Mouse (Mus musculus) hindlimb bud, embryonic 11.5 days (tissue): ENCODE measurements at regions not wholly inside any gene's neighbourhood (a gene's known extent, or its start where the extent isn't known, plus 50 kb on each side); places are given as distances from the start of the nearest gene placed in this dataset.

Experiments used
- DNase-seq: peaks from one replicate; pipeline ENCODE4 v3.0.0-alpha.2; 2012; ENCODE audit warnings: low read depth, low spot score; ENCODE audit errors: extremely low spot score

DNA sequence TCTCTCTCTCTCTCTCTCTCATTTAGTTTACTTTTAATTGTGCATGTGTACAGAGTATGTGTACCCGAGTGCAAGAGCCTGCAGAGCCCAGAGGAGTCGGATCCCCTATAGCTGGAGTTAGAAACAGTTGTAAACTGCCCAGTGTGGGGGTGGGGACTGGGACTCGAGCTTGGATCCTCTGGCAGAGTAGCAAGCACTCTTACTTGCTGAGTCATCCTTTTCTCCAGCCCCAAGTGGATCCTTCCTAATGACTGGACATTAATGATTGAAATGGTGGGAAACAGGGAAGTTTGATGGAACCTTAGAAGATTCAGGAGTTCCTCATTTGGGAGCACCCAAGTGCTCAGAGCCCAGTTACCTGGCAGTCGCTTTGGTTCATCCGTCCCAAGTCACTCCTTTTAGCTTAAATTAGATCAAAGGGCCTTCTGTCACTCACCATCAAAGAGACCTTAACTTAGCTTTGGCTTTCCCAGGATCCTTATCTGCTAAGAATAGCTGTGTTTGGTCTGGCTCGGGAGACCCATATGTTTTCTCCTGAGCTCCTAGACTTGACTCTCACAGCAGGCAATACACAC lies 170.3 kb upstream of the Jmjd1c start:
- DNase-seq = no peak

DNA sequence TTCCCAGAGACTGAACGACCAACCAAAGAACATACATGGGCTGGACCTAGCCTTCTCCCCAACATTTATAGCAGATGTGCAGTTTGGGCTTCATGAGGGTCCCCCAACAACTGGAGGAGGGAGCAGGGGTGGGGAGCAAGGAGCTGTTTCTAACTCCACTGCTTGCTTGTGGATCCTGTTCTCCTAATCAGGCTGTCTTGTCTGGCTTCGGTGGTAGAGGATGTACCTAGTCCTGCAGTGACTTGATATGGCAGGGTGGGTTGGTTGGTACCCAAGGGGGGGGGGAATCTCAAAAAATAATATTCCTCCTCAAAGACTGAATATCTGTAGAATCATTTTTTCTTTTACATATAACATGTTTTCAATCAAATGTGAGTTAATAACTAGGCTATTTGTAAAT lies 168.3 kb upstream of the Jmjd1c start:
- no peak for DNase-seq

DNA sequence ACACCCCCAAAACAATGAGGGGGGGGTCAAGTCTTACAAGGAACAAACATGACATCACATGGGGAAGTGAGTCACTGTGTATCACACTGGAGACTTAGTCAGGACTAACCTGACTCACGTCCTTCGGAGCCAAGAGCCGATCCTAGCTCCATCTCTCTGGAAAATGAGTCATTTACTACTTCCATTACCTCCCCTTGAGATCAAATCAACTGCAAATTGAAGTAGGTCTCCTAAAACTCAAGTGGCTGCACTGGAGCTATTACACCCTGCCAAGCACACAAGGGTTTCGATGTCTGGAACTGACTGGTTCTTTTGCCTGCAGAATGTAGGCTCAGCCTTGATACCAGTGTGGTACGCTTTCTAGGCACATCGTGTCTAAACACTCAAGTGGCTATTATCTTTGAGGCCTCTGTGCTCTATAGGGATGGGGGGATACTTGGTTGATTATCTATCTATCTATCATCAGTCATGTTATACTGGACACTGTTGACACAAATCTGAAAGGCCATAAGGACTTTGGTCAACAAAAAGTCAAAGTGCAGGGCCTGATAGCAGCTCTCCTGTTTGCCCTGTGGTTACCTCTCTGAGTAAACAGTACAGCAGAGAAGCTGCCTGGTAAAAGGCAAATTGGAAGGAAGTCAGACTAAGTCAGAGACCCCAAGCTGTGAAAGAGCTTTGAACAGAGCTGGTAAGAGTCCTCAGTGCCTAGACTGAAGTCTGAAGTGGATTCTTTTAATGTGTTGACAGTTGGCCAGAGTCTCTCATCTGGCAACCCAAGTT lies 167.5 kb upstream of the Jmjd1c start:
- no peak for DNase-seq

DNA sequence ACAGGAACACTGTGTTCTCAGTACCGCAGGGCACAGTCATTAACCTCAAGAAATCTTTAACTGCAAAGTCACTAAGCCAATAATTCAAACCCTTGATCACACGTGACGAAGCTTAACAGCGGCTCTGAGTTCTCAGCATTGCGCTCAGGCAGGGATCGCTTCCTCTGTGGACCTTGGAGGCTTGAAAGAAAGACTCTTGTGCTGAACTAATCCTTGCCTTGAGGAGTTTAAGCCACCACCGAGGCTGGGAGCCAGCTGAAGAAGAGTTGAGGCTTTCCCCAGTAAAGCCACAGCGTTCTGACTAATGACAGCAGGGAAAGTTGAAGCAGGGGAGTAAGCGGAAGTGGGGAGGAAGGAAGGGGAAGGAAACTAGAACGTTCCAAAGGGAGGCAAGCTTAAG lies 165.4 kb upstream of the Jmjd1c start:
- no peak for DNase-seq

DNA sequence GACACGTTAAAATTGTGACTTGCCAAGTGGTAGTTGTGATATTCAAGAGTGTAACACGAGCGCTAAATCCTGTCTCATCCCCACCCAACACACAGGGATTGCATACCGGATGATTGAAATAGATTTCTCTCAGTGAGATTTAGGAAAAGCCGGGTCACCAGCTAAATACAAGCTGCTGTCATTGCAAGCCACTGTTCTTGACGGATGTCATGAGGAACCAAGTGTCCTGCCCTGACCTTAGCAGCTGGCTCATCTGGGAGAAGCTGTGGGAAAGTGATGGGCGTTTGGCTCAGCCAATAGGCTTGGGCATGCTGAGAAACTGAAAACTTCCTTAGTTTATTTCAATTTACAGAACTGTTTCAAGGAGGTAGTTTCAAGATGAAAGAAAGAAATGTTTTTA lies 164.4 kb upstream of the Jmjd1c start:
- DNase-seq = no peak

DNA sequence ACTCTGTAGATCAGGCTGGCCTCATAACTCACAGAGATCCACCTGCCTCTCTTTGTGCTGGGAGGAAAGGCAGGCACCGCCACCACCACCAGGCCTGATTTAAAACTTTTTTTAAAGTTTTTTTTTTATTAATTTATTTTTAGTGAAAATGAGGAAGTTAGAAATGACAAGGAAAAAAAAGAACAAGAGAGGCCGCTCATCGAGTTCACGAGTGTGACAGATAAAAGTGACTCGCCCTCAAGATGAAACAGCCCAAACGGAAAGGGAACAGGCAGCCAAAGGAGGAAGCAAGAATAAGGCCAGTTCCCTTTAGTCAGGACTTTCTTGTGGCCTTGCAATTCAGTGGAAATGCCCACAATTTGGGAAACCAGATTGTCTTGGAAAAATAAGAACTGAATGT lies 163.4 kb upstream of the Jmjd1c start:
- DNase-seq = no peak

DNA sequence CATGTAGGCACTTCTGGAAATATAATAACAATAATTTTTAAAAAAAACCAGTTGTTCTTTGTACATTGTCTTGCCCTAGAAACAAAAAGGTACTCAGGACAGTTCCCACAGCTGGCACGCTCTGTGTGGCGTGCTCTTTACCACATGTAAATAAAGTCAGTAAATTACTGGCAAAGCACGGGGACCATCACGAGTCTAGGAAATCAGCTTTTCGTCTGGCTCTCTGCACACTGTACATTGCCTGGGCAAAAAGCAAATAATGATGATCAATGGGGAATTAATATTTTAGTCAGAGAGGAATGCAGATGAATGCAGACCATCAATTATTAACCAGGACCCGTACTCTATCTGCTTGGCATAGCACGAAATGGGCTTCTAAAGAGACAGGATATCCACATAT lies 162.2 kb upstream of the Jmjd1c start:
- no peak for DNase-seq

DNA sequence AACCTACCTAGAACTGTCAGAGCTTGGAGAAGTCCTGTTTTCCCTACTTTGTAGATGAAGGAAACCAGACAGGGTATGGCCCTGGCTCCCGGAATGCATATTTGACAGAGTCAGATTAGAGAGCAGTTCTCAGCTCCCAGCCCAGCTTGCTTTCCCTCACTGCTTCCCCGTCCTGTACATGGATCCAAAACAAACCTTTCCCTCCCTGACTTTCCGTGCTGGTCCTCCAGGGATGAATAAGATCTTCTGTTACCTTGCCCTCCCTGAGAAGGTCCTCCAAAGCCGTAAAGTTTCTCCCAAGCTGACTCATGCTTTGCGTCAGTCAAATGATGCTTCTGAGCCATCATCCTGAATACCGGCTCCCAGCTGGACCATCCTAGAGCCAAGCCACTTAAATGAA lies 160.2 kb upstream of the Jmjd1c start:
- DNase-seq = no peak

DNA sequence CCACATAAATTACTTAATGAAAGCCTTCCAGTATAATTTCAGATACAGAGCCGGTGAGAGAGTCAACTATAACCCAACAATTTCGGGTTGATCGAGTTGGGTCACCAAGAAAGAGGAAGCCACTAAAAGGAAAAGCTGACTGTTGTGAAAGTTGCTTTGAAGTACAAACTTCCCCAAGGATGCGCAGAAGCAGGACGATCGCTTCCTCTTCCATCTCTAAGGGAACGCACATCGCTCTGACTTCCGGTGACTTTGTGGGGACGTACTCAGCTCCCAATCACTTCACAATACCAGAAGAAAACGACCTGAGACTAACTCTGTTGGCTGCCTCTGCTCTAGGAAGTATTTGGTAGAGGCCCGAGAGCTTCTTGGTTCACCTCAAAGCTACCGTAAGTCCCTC lies 158.8 kb upstream of the Jmjd1c start:
- no peak for DNase-seq

DNA sequence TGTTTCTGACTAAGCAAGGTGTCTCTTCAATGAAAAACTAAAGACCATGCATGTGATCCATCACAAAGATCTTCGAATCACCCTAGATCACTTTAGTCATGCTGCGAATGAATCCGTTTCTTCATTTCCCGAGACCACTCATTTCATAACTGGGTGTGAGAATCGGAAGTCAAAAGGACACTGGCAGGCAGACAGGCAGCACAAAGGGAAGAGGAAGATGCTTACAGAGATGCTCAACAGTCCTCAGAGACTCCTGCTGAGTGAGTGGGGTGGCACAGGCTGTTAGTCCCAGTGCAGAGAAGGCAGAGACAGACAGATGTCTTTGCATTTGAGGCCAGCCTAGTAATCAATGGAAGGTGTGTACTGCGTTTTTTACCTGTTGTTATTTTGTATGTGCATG lies 155.6 kb upstream of the Jmjd1c start:
- DNase-seq = no peak

DNA sequence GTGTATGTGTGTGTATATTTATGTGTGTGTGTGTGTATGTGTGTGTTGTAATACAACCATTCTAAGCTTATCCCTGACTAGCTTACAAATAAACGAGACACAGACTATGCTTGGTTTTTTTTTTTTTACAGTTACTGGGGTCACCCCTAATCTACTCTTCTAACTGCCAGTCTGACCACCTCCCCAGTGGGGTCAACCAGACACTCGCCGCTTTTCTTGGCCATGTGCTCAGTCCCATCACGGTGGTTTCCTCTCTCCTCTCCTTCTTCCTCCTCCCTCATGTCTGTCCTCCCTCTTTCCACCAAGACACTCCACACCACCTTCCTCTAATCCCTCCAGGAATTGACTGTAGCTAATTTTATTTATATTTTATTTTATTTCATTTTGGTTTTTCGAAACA lies 155.0 kb upstream of the Jmjd1c start:
- no peak for DNase-seq

DNA sequence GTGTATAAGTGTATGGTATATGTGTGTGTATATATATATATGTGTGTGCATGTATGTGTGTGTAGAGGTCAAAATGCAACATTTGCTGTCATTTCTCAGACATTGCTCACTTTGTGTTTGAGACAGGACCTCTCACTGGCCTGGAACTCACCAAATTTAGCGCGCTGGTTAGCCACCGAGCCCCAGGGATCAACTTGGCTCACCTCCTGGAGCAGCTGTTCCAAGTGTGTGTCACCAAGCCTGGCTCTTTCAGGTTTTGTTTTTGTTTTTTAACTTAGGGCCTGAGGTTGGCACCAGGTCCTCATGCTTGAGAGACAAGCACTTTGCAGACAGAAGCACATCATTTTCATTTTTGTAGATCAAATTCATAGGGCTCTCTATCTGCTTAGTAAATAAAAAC lies 154.0 kb upstream of the Jmjd1c start:
- no peak for DNase-seq

DNA sequence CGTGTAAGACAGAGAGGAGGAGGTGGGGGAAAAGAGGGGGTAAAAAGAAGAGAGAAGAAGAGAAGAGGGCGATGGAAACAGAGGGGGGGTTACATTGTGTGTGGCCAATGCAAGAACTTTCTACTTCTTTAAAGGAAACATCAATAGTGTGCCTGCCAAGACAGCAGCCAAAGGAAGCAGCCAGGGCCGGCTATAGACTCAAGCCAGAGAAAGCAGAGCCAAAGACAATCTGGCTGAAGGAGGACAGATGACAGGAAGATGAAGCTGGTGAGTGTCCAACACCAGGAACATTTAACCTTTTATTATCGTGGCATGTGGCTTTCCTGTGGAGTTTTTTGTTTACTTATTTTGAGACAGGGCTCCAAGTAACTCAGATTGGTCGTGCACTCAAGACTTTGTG lies 152.1 kb upstream of the Jmjd1c start:
- DNase-seq = no peak

DNA sequence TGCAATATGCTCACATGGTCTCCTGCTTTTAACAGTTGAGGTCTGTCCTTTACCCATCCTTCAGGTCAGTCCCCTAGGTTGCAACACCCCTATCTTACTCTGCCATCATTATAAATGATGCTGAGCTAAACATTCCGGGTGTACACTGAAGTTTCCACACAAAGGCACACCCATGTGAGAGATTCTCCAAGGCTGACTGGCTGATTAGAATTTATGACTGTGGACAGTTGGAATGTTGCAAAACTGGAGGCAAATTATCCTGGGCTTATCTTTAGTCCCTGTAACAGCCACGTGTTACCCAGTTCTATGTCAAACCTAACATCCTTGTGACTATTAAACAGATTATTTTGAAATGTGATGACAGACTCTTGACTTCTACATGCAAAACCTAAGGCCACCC lies 149.8 kb upstream of the Jmjd1c start:
- no peak for DNase-seq

DNA sequence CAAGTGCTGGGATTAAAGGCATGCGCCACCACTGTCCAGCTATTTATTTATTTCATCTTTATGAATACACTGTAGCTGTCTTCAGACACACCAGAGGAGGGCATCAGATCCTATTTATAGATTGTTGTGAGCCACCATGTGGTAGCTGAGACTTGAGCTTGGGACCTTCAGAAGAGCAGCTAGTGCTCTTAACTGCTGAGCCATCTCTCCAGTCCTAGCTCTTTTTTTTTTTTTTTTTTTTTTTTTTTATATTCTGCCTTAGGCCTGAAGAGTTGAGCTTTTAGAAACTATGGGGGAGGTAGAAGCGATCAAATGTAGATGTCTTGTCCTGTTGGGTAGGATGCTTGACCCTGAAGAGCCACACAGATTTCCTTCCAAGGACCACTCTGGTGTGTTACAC lies 147.6 kb upstream of the Jmjd1c start:
- no peak for DNase-seq

DNA sequence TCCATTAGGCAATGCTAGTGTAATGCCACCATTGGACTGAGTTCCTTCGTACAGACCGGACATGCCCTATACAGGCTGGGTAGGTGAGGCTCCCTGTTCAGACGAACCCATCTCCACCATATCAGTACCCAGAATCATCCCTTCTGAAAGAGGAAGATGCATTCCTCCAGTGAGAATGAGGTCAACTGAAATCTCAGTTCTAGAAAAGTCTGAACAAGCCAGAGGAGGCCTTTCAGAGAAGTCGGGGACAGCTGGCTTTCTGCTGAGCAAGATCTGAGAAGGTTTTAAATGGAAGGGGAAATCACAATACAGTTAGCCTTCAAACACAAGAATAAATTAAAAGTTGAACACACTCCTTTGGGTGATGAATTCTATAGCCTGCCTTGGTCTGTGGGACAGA lies 145.5 kb upstream of the Jmjd1c start:
- no peak for DNase-seq

DNA sequence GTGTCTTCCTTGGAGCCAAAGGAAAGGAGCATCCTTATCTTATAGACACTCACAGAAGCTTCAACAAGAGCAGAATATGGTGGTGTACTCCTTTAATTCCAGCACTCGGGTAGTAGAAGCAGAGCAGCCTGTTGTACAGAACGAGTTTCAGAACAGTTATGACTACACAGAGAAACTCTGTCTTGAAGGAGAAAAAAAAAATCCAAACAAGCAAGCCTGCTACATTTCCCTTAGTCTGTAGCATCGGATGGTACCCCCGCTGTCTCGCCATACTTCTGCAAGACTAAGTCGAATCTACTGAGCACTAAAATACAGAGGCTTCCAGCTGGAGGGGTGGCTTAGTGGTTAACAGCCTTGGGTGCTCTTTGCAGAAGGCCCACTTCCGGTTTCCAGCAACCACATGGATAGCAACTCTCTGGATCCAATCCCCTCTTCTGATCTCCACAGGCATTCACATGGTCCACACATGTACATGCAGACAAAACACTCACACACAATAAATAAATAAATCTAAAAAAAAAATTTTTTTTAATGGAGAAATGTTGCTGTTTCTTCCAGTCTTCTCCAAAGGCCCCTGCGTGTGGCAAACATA lies 144.6 kb upstream of the Jmjd1c start:
- DNase-seq = no peak

DNA sequence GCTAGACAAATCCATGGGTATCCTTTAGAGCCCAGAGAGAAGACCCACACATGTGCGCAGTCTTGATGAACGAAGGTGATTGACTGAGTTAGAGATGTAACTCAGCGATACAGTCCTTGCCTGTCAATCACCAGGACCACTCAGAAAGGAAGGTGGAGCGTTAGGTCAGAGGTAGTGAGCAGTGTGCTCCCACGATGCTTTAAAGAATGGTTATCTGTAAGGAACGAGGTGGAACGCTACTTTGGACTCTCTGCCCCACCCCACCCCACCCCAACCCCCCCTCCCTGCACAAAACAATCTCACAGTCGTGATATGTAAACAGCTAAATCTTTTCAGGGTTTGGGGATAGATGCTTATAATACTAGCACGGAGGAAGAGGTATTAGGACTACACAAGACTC lies 144.0 kb upstream of the Jmjd1c start:
- no peak for DNase-seq

DNA sequence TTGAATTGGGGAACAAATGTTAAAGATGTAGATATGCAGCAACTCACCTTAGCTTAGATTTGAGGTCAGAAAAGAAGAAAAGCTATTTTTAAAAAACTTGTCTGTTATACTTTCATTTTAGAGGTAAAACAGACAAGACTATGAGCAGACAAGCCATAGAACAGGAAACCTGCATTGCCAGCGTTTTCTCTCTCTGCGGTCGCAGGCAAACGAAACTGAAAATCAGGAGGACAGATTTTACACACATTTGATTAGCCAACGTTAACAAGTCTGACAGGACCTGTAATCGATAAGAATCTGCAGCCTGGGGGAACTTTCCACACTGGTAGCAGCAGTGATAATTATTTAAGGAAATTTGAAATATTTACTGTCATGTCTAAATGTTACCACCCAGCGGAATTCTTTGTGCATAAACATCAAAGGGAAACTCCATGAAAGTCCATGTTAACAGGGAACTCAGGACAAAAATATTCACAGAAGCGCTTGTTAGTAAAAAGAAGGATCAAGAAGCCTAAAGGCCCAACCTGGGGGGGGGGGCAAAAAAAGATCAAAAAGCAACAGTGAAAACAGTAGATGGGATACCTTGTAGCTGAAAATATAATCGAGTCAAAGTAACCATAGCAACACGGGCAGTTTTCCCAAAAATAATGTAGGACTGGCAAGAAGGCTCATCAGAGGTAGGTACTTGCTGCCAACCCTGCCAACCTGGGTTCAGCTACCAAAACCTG lies 142.5 kb upstream of the Jmjd1c start:
- no peak for DNase-seq

DNA sequence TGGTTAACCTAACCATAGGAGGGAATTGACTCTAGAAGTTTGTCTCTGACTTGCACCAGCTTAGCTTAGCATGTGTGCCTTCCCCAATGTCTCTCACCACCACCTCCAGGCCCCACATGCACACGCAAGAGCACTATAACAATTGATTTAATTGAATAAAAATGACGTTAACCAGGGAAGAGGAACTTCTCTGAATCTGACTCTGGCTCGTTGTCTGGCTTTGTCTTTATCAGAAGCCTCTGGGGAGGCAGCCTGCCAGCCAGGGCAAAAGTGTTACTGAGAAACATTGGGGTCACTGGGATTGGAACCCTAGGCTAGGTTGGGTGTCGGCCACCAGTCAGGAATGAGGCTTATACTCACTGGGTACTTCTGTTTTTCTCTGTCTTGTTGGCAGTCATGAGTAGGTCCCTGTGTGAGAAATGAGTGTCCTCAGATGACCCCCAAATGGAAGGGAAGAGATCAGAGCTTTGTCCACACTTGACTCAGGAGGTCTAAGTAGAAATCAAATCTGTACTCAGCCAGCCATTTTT lies 141.9 kb upstream of the Jmjd1c start:
- no peak for DNase-seq

DNA sequence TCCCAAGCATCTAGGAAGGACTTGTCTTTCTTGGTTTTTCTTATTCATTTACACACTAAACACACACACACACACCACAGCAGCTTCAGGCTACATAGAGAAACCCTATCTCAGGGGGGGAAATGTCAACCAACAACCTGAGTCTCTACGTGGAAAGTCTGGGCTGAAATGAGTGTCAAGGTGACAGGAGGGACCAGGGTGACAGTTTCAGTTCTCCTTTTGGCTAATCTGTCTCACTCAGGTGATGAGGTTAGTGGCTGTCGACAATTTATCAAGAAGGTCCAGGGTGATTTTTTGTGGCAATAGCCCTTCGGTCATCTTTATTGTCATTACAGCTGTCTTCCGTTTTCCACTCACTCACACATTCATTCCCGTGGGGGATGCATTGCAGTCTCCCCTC lies 140.5 kb upstream of the Jmjd1c start:
- DNase-seq = no peak

DNA sequence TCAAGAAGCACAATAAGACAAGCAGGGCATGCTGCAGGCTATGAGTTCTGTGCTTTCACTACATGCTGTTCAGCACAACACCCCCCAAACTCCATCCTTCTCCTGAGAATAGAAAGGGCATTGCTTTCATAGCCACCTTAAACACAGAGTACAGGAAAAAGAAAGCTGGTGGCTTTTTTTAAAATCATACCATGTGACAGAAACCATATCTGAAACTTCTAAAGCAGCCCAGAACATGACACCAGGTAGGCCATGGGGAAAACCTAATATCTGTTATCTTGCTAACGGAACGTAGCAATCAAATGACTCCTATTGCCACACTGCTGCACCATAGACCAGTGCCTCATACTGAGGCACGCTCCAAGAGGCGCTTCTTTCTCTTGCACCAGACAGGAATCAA lies 139.3 kb upstream of the Jmjd1c start:
- no peak for DNase-seq
